Mouse (Mus musculus) ES-Bruce4 (cell line): Measurements from ENCODE around the gene Olfr612. TPM values are rescaled to one million over a fixed set of nuclear protein-coding genes. Genes with fewer than 3 reads are reported as not detected.

ENCODE experiments used
- H3K27ac ChIP-seq: 2 replicates; pipeline ENCODE4 v1.5.1; 2012; ENCODE audit warnings: low read length, inconsistent platforms; ENCODE audit not compliant: insufficient read depth
- H3K27me3 ChIP-seq: 2 replicates; pipeline ENCODE4 v1.6.1; 2012; ENCODE audit warnings: mild to moderate bottlenecking, low read length, inconsistent platforms; ENCODE audit not compliant: control insufficient read depth, poor library complexity, insufficient read depth, severe bottlenecking
- H3K36me3 ChIP-seq: 2 replicates; pipeline ENCODE4 v1.6.1; 2012; ENCODE audit warnings: inconsistent platforms, mild to moderate bottlenecking, low read length, moderate library complexity; ENCODE audit not compliant: control insufficient read depth, poor library complexity, insufficient read depth, severe bottlenecking
- H3K4me1 ChIP-seq: one replicate; pipeline ENCODE4 v1.8.1; 2011; ENCODE audit warnings: low read length; ENCODE audit not compliant: control insufficient read depth, insufficient read depth
- H3K4me3 ChIP-seq: 2 replicates; pipeline ENCODE4 v1.5.1; 2011; ENCODE audit warnings: low read depth, mild to moderate bottlenecking, low read length
- H3K9ac ChIP-seq: 2 replicates; pipeline ENCODE4 v1.6.1; 2012; ENCODE audit warnings: low read depth, mild to moderate bottlenecking, inconsistent platforms; ENCODE audit not compliant: poor library complexity, severe bottlenecking
- H3K9me3 ChIP-seq: replicated peaks from 2 replicates; pipeline ENCODE4 v1.6.1; 2012; ENCODE audit warnings: mild to moderate bottlenecking, low read length, inconsistent platforms; ENCODE audit not compliant: control insufficient read depth, poor library complexity, insufficient read depth, severe bottlenecking
- CTCF ChIP-seq: IDR thresholded peaks from one replicate; pipeline ENCODE4 v1.8.1; 2011; ENCODE audit warnings: low read depth, low read length
- EP300 ChIP-seq: IDR thresholded peaks from 2 replicates; pipeline ENCODE4 v1.6.1; 2011; ENCODE audit warnings: low read depth, low read length; ENCODE audit not compliant: insufficient read depth
- POLR2A ChIP-seq: IDR thresholded peaks from one replicate; pipeline ENCODE4 v1.8.1; 2011; ENCODE audit warnings: low read length; ENCODE audit not compliant: insufficient read depth
- polyA plus RNA-seq: library from polyadenylated mRNA; stranded (reverse); fragments of >200 nt; gene quantifications from 2 replicates; pipeline ENCODE4 v1.2.4, GENCODE M21; 2011; ENCODE audit warnings: low read depth; ENCODE audit not compliant: missing spikeins, insufficient read depth, insufficient read length

The Olfr612 gene
- polyA plus RNA-seq, 1 experiment = not detected

- H3K27me3 ChIP-seq = no peaks in the 10 kb centered on the region
Observed at GRCm38 (mm10) chr7:103512022-103512421, 30.5 kb downstream of the Olfr612 start, which contains the start of gene Olfr610. Gene Olfr610, minus strand, starts transcription at chr7:103512122.

GRCm38 (mm10) chr7:103497962-103498361, 44.6 kb downstream of the Olfr612 start, which contains the start of gene Olfr609:
Gene Olfr609, minus strand, starts transcription at chr7:103498062.
- no peak for TF ChIP-seq CTCF
- no peak for TF ChIP-seq POLR2A
- TF ChIP-seq EP300 = no peak
- H3K4me1 ChIP-seq = no peaks in the 10 kb centered on the region
- no peak within 1 kb of the TSS for H3K27ac ChIP-seq
- H3K9ac ChIP-seq = no peak within 1 kb of the TSS
- H3K9me3 ChIP-seq = no peaks in the 10 kb centered on the region
- no peak within 1 kb of the TSS for H3K4me3 ChIP-seq
- no peaks in the 10 kb centered on the region for H3K27me3 ChIP-seq
- no peaks in the 10 kb centered on the region for H3K36me3 ChIP-seq

More at GRCm38 (mm10) chr7:103512022-103512421, 30.5 kb downstream of the Olfr612 start, which contains the start of gene Olfr610:
- no peaks in the 10 kb centered on the region for H3K36me3 ChIP-seq
- no peaks in the 10 kb centered on the region for H3K4me1 ChIP-seq
- H3K9me3 ChIP-seq = no peaks in the 10 kb centered on the region
- no peak within 1 kb of the TSS for H3K4me3 ChIP-seq
- TF ChIP-seq EP300 = no peak
- TF ChIP-seq POLR2A = no peak
- no peak for TF ChIP-seq CTCF
- no peak within 1 kb of the TSS for H3K27ac ChIP-seq
- no peak within 1 kb of the TSS for H3K9ac ChIP-seq

Other genes with a start within 250 kb of the Olfr612 start
- gene Olfr596, start 237.1 kb downstream of the Olfr612 start, polyA plus RNA-seq = not detected in 2 replicates
- not detected in 2 replicates for gene Olfr597, start 226.4 kb downstream of the Olfr612 start, polyA plus RNA-seq
- gene Olfr598, start 219.1 kb downstream of the Olfr612 start, polyA plus RNA-seq = not detected in 2 replicates
- not detected in 2 replicates for gene Olfr599, start 206.8 kb downstream of the Olfr612 start, polyA plus RNA-seq
- not detected in 2 replicates for gene Olfr600, start 193.0 kb downstream of the Olfr612 start, polyA plus RNA-seq
- gene Olfr601, start 180.1 kb downstream of the Olfr612 start, polyA plus RNA-seq = not detected in 2 replicates
- gene Olfr603, start 156.5 kb downstream of the Olfr612 start, polyA plus RNA-seq = not detected in 2 replicates
- gene Usp17lc, start 127.6 kb downstream of the Olfr612 start, polyA plus RNA-seq = not detected in 2 replicates
- not detected in 2 replicates for gene Olfr605, start 97.3 kb downstream of the Olfr612 start, polyA plus RNA-seq
- not detected in 2 replicates for gene Olfr606, start 93.7 kb downstream of the Olfr612 start, polyA plus RNA-seq
- gene Olfr607, start 78.6 kb downstream of the Olfr612 start, polyA plus RNA-seq = 0.13 TPM in 1 of 2 replicates, not detected in the other
- gene Olfr608, start 72.8 kb downstream of the Olfr612 start, polyA plus RNA-seq = not detected in 2 replicates
- gene Olfr609, start 44.7 kb downstream of the Olfr612 start, polyA plus RNA-seq = not detected in 2 replicates
- gene Olfr610, start 30.6 kb downstream of the Olfr612 start, polyA plus RNA-seq = not detected in 2 replicates
- not detected in 2 replicates for gene Olfr611, start 21.9 kb downstream of the Olfr612 start, polyA plus RNA-seq
- not detected in 2 replicates for gene Olfr613, start 5.4 kb upstream of the Olfr612 start, polyA plus RNA-seq
- gene Olfr615, start 13.4 kb upstream of the Olfr612 start, polyA plus RNA-seq = not detected in 2 replicates
- not detected in 2 replicates for gene Olfr616, start 26.4 kb upstream of the Olfr612 start, polyA plus RNA-seq
- not detected in 2 replicates for gene Olfr617, start 30.3 kb upstream of the Olfr612 start, polyA plus RNA-seq
- not detected in 2 replicates for gene Olfr618, start 47.4 kb upstream of the Olfr612 start, polyA plus RNA-seq
- gene Olfr619, start 57.9 kb upstream of the Olfr612 start, polyA plus RNA-seq = not detected in 2 replicates
- not detected in 2 replicates for gene Olfr620, start 69.8 kb upstream of the Olfr612 start, polyA plus RNA-seq
- not detected in 2 replicates for gene Olfr622, start 100.0 kb upstream of the Olfr612 start, polyA plus RNA-seq
- gene Olfr623, start 121.0 kb upstream of the Olfr612 start, polyA plus RNA-seq = not detected in 2 replicates
- gene Olfr624, start 128.5 kb upstream of the Olfr612 start, polyA plus RNA-seq = 0.13 TPM in 1 of 2 replicates, not detected in the other
- not detected in 2 replicates for gene Olfr625-ps1, start 140.0 kb upstream of the Olfr612 start, polyA plus RNA-seq
- gene Olfr243, start 172.0 kb upstream of the Olfr612 start, polyA plus RNA-seq = 0.16 TPM in 1 of 2 replicates, not detected in the other
- not detected in 2 replicates for gene Olfr628, start 187.7 kb upstream of the Olfr612 start, polyA plus RNA-seq
- not detected in 2 replicates for gene Olfr629, start 202.2 kb upstream of the Olfr612 start, polyA plus RNA-seq
- gene Olfr630, start 214.6 kb upstream of the Olfr612 start, polyA plus RNA-seq = not detected in 2 replicates
- not detected in 2 replicates for gene Olfr69, start 228.9 kb upstream of the Olfr612 start, polyA plus RNA-seq
- gene Olfr68, start 237.0 kb upstream of the Olfr612 start, polyA plus RNA-seq = not detected in 2 replicates
- gene Olfr67, start 249.1 kb upstream of the Olfr612 start, polyA plus RNA-seq = not detected in 2 replicates